Mouse (Mus musculus) ES-Bruce4 (cell line): ENCODE measurements around the gene H3f3b. TPM values are rescaled to one million over a fixed set of nuclear protein-coding genes. Genes with fewer than 3 reads are reported as not detected.

Experiments used
- H3K27ac ChIP-seq: 2 replicates; pipeline ENCODE4 v1.5.1; 2012; ENCODE audit warnings: low read length, inconsistent platforms; ENCODE audit not compliant: insufficient read depth
- H3K27me3 ChIP-seq: 2 replicates; pipeline ENCODE4 v1.6.1; 2012; ENCODE audit warnings: mild to moderate bottlenecking, low read length, inconsistent platforms; ENCODE audit not compliant: control insufficient read depth, poor library complexity, insufficient read depth, severe bottlenecking
- H3K36me3 ChIP-seq: 2 replicates; pipeline ENCODE4 v1.6.1; 2012; ENCODE audit warnings: inconsistent platforms, mild to moderate bottlenecking, low read length, moderate library complexity; ENCODE audit not compliant: control insufficient read depth, poor library complexity, insufficient read depth, severe bottlenecking
- H3K4me1 ChIP-seq: one replicate; pipeline ENCODE4 v1.8.1; 2011; ENCODE audit warnings: low read length; ENCODE audit not compliant: control insufficient read depth, insufficient read depth
- H3K4me3 ChIP-seq: 2 replicates; pipeline ENCODE4 v1.5.1; 2011; ENCODE audit warnings: low read depth, mild to moderate bottlenecking, low read length
- H3K9ac ChIP-seq: 2 replicates; pipeline ENCODE4 v1.6.1; 2012; ENCODE audit warnings: low read depth, mild to moderate bottlenecking, inconsistent platforms; ENCODE audit not compliant: poor library complexity, severe bottlenecking
- H3K9me3 ChIP-seq: replicated peaks from 2 replicates; pipeline ENCODE4 v1.6.1; 2012; ENCODE audit warnings: mild to moderate bottlenecking, low read length, inconsistent platforms; ENCODE audit not compliant: control insufficient read depth, poor library complexity, insufficient read depth, severe bottlenecking
- CTCF ChIP-seq: IDR thresholded peaks from one replicate; pipeline ENCODE4 v1.8.1; 2011; ENCODE audit warnings: low read depth, low read length
- EP300 ChIP-seq: IDR thresholded peaks from 2 replicates; pipeline ENCODE4 v1.6.1; 2011; ENCODE audit warnings: low read depth, low read length; ENCODE audit not compliant: insufficient read depth
- POLR2A ChIP-seq: IDR thresholded peaks from one replicate; pipeline ENCODE4 v1.8.1; 2011; ENCODE audit warnings: low read length; ENCODE audit not compliant: insufficient read depth
- polyA plus RNA-seq: library from polyadenylated mRNA; stranded (reverse); fragments of >200 nt; gene quantifications from 2 replicates; pipeline ENCODE4 v1.2.4, GENCODE M21; 2011; ENCODE audit warnings: low read depth; ENCODE audit not compliant: missing spikeins, insufficient read depth, insufficient read length

The H3f3b gene
- polyA plus RNA-seq, 1 experiment = 457 TPM

DNA sequence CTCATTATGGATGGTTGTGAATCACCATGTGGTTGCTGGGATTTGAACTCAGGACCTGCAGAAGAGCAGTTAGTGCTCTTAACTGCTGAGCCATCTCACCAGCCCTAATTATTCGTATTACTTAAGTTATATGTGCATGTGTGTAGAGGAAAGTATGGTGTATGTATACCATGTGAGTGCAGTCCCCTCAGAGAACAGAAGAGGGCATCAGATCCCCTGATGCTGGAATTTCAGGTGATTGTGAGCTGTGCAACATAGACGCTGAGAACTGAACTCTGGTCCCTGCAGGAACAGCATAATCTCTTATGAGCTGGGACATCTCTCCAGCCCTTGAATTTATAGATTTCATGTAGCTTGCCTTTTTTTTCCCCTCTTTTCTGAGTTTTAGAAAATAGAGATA, 14.1 kb upstream of the H3f3b start:
- Histone ChIP-seq H3K9me3 (no peaks in the 10 kb centered on the region; the same call in 1 of the 2 replicates), H3K4me1 (no peaks in the 10 kb centered on the region), H3K27ac (no peak overlapping the region), H3K36me3 (peaks cover 22% of the 10 kb centered on the region), H3K9ac (no peak overlapping the region), H3K27me3 (no peaks in the 10 kb centered on the region), H3K4me3 (no peak overlapping the region)
- TF ChIP-seq EP300 (no peak), POLR2A (no peak), CTCF (no peak)

GRCm38 (mm10) chr11:116040593-116040992, 12.8 kb upstream of the H3f3b start:
- no peaks in the 10 kb centered on the region; the same call in 1 of the 2 replicates for H3K9me3 ChIP-seq
- H3K27me3 ChIP-seq = no peaks in the 10 kb centered on the region
- no peak overlapping the region for H3K9ac ChIP-seq
- no peaks in the 10 kb centered on the region for H3K4me1 ChIP-seq
- H3K36me3 ChIP-seq = peaks cover 20% of the 10 kb centered on the region
- H3K4me3 ChIP-seq = no peak overlapping the region
- H3K27ac ChIP-seq = no peak overlapping the region
- TF ChIP-seq EP300 (no peak), CTCF (no peak), POLR2A (no peak)

DNA sequence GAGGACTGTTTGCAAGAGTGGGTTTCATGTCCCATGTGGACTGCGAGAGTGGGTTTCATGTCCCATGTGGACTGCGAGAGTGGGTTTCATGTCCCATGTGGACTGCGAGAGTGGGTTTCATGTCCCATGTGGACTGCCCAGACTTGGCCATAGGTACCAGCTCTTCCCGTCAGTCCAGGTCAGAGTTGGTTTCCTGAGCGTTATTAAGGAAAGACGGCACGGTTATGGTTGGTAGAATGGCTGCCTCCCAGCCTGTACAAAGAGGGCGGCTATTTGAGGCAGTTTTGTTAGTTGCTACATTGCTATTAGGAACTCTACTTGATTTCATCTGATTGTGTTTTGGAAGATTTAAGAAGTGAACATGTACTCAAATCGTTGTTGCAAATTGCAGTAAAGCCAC, 10.1 kb upstream of the H3f3b start:
- H3K36me3 ChIP-seq = peaks cover 23% of the 10 kb centered on the region

DNA sequence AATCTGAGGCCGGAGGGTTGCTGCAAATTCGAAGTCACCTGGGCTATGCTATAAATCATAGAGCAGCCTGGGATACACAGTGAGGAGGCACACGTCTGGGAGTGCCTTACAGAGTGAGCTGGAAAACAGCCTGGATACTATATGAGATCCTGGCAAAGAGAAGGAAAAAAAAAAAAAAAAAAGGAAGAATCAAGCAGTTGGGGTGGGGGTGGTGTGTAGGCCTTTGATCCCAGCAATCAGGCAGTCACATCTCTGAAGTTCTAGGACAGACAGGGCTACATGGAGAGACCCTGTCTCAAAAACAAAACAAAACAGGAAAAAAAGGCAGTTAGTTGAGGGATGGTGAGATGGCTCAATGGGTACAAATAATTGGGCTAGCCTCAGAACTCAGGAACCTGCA, 8.9 kb upstream of the H3f3b start:
- TF ChIP-seq EP300 (no peak), CTCF (no peak), POLR2A (no peak)
- no peaks in the 10 kb centered on the region for H3K27me3 ChIP-seq
- no peak overlapping the region for H3K27ac ChIP-seq
- no peak overlapping the region for H3K4me3 ChIP-seq
- H3K9me3 ChIP-seq = peaks cover 16% of the 10 kb centered on the region
- peaks cover 25% of the 10 kb centered on the region for H3K36me3 ChIP-seq
- no peaks in the 10 kb centered on the region for H3K4me1 ChIP-seq
- H3K9ac ChIP-seq = no peak overlapping the region

More for the DNA sequence above, 10.1 kb upstream of the H3f3b start:
- Histone ChIP-seq H3K9ac (no peak overlapping the region), H3K4me1 (no peaks in the 10 kb centered on the region), H3K27me3 (no peaks in the 10 kb centered on the region), H3K27ac (no peak overlapping the region), H3K4me3 (no peak overlapping the region), H3K9me3 (peaks cover 16% of the 10 kb centered on the region)
- TF ChIP-seq CTCF (no peak), POLR2A (no peak), EP300 (no peak)

DNA sequence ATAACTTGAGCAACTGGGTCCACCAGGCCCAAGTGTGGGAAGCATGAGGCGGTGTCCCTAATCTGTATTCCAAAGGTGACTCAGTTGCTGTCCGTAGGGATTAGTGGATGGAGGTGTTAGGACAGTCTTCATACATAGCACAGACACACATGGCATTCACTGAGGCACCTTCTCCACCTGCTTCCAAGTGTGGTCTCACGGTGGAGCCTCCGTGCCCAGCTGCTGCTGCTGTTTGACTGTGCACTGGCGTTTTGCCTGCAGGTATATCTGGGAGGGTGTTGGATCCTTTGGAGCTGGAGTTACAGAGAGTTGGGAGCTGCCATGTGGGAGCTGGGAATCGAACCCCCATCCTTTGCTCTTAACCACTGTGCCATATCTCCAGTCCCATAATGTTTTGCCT, 6.8 kb upstream of the H3f3b start:
- Histone ChIP-seq H3K27me3 (no peaks in the 10 kb centered on the region), H3K9ac (no peak overlapping the region)

GRCm38 (mm10) chr11:116030898-116031845, 3.4 kb upstream of the H3f3b start:
- no peak for TF ChIP-seq POLR2A
- no peak for TF ChIP-seq CTCF
- no peak for TF ChIP-seq EP300
- no peaks in the 10 kb centered on the region for H3K27me3 ChIP-seq
- H3K4me3 ChIP-seq = peak overlapping the region; percentile 70
- peak overlapping the region; percentile 86 for H3K9ac ChIP-seq
- peaks cover 12% of the 10 kb centered on the region for H3K36me3 ChIP-seq
- H3K9me3 ChIP-seq = peaks cover 16% of the 10 kb centered on the region
- peak overlapping the region; percentile 54 for H3K27ac ChIP-seq
- no peaks in the 10 kb centered on the region for H3K4me1 ChIP-seq

More for the DNA sequence above, 6.8 kb upstream of the H3f3b start:
- no peak for TF ChIP-seq CTCF
- TF ChIP-seq POLR2A = no peak
- no peak for TF ChIP-seq EP300
- Histone ChIP-seq H3K9me3 (peaks cover 16% of the 10 kb centered on the region), H3K27ac (no peak overlapping the region), H3K36me3 (peaks cover 15% of the 10 kb centered on the region), H3K4me3 (no peak overlapping the region), H3K4me1 (no peaks in the 10 kb centered on the region)
